Mouse (Mus musculus): ENCODE measurements around the gene Susd4.

DNA sequence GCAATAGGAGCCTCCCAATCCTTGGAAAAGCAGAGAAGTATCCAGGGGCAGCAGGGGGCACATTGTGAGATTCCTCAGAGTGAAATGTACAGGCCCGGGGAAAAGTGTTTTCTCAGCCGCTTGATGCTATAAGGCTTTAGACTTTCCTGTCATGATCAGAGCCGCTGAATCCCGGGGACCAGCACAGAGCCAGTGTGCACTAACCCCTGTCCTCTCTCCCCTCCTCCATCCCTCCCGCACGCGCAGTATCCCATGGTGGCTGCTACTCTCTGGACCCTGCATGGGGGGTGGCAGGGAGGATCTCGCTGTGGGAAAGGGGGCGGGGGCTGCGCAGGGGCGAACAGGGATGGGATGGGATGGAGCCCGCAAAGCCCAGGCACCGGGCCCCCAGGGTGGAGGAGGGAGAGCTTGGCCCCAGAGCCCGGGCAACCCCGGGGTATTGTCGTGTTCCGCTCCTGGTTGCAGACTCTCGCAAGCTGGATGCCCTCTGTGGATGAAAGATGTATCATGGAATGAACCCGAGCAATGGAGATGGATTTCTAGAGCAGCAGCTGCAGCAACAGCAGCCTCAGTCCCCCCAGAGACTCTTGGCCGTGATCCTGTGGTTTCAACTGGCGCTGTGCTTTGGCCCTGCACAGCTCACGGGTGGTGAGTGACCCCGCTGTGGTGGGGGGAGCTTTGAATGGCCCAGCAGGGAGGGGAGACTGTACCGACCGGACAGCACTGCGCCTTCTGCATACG lies 1.1 kb downstream of the Susd4 start:
- TF ChIP-seq CTCF (IDR thresholded peaks at IDR 0.05; ENCODE audit: insufficient read depth, low read depth, low read length), result no peak
- TF ChIP-seq POLR2A (IDR thresholded peaks at IDR 0.05; ENCODE audit: insufficient read depth, low read depth, low read length), result no peak
